Mouse (Mus musculus): ENCODE data around the gene Cacfd1. TPM values are rescaled to one million over a fixed set of nuclear protein-coding genes. Genes with fewer than 3 reads are reported as not detected.

The Cacfd1 gene
- polyA plus RNA-seq, 1 experiment = 63.7 TPM

DNA sequence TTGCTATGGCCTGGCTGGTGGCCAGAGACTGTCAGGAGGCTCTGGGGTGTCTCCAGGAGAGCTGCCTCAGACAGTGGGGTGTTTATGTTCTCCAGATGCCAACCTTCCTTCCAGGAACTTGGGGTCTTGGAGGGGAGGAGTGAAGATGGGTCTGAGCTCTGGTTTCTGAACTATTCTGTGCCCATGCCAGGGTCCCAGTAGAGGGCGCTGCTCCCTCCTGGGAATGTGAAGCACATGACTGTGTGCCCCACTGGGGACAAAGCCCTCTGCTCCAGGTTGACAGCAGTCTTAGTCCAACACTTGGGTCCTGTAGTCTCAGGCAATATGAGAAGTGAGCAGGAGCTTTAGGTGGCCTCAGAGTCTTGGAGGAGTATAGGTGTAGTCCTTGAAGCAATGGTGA is 29.6 kb downstream of the Cacfd1 start:
- TF ChIP-seq POLR2A (IDR thresholded peaks at IDR 0.05; ENCODE audit: extremely low read depth, insufficient read depth, low read length) (no peak), CTCF (IDR thresholded peaks at IDR 0.05; ENCODE audit: extremely low read depth, insufficient read depth, low read length) (peak; percentile 36; the same call in 1 of the 2 replicates)
- Histone ChIP-seq H3K4me1 (ENCODE audit: control insufficient read depth, insufficient read depth, low read length) (no peaks in the 10 kb centered on the region), H3K27ac (ENCODE audit: insufficient read depth, low read length) (no peak overlapping the region), H3K4me3 (ENCODE audit: insufficient read depth, low read length) (no peak overlapping the region)

DNA sequence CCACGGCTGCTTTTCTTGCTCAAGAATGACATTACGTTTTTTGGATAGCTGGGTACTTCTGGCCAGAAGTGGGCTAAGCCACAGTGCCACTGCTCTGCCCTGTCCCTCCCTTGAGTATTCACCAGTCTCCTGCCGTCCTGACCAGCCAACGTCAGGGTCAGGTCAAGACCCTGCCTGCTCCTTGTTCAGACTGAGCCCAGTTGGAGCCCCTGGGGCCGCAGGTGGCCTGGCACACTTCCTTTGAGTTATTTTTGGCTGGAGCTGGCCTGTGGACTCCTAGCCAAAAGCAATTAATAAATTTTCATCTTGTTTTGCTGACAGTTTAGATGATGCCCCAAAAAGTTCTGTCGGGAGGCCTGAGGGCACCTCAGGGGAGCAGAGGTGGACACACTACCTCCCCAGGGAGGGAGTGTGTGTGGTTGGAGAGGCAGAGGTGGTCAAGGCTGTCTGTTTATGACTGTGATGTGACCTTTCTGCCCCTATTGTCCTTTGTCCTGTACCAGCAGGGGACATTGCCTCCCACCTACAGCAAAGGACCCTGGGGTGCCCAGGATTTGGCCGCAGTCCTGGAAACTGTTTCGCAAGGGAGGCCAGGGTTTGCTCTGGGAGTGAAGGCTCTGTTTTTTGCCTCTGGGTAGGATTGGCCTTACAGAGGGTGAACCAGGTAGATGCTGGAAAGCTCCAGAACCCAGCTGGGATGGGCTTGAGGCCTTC is 32.6 kb downstream of the Cacfd1 start:
- H3K27ac ChIP-seq (ENCODE audit: insufficient read depth, low read length) = no peak overlapping the region
- H3K4me3 ChIP-seq (ENCODE audit: insufficient read depth, low read length) = no peak overlapping the region
- TF ChIP-seq POLR2A (IDR thresholded peaks at IDR 0.05; ENCODE audit: extremely low read depth, insufficient read depth, low read length) = no peak
- no peak for TF ChIP-seq CTCF (IDR thresholded peaks at IDR 0.05; ENCODE audit: extremely low read depth, insufficient read depth, low read length)
- no peaks in the 10 kb centered on the region for H3K4me1 ChIP-seq (ENCODE audit: control insufficient read depth, insufficient read depth, low read length)

DNA sequence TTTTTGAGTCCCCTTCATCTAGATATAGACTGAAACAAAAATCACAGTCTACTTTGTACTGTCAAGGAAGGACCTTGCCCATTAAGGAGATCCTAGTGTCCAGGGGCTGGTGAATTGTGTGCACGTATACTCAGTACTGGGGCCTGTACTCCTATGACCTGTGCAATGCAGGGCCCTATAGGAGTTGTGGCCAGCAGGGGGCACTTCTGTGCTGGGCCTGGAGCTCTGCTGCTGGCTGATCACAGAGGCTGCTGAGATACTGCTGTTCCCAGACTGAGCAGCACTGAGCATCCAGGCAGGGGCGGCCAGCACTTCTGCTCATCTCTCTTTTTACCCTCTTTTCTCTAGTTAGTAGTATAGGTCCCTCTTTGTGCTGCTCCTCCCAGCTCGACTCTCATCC is 33.7 kb downstream of the Cacfd1 start:
- no peak overlapping the region for H3K4me3 ChIP-seq (ENCODE audit: insufficient read depth, low read length)
- H3K27ac ChIP-seq (ENCODE audit: insufficient read depth, low read length) = no peak overlapping the region
- H3K4me1 ChIP-seq (ENCODE audit: control insufficient read depth, insufficient read depth, low read length) = no peaks in the 10 kb centered on the region
- TF ChIP-seq CTCF (IDR thresholded peaks at IDR 0.05; ENCODE audit: extremely low read depth, insufficient read depth, low read length) = peak; percentile 83
- no peak for TF ChIP-seq POLR2A (IDR thresholded peaks at IDR 0.05; ENCODE audit: extremely low read depth, insufficient read depth, low read length)

DNA sequence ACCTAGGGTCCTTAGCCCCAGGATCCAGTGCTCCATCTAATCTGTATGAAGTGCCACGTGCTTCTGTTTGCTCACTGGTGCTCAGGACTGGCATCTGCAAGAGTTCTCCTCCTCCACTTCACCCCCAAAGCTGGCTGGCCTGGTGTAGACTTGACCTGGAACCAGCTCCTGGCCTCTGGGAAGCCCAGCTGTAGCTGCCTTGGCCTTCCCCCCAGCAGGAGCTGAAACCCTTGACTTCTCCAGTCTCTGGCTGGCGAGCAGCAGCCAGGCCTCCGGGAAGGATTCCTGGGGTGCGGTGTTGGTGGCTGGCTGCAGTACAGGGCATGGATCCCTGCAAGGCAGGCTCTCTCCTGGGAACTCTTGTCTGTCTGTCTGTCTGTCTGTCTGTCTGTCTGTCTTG is 34.4 kb downstream of the Cacfd1 start:
- no peak for TF ChIP-seq CTCF (IDR thresholded peaks at IDR 0.05; ENCODE audit: extremely low read depth, insufficient read depth, low read length)
- no peak for TF ChIP-seq POLR2A (IDR thresholded peaks at IDR 0.05; ENCODE audit: extremely low read depth, insufficient read depth, low read length)
- Histone ChIP-seq H3K4me3 (ENCODE audit: insufficient read depth, low read length) (no peak overlapping the region), H3K27ac (ENCODE audit: insufficient read depth, low read length) (no peak overlapping the region), H3K4me1 (ENCODE audit: control insufficient read depth, insufficient read depth, low read length) (no peaks in the 10 kb centered on the region)

DNA sequence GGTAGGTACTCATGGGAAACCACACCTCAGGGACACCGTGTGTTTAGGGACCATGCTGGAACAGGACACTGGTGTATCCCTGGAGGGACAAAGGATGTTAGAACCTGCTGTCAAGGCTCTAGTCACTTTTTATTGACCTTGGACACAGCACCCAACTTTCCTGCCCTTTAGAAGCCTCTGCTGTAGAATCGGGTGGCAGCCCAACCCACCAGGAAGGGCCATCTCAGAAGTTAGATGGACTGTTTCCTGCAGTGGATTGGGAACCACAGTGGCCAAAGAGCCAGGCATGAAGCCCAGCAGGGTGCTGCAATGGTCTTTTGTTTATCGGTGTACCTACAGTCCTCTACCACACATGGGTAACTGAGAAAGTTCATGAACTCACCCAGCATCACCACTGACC is 34.9 kb downstream of the Cacfd1 start:
- H3K4me3 ChIP-seq (ENCODE audit: insufficient read depth, low read length) = no peak overlapping the region
- H3K27ac ChIP-seq (ENCODE audit: insufficient read depth, low read length) = no peak overlapping the region
- no peaks in the 10 kb centered on the region for H3K4me1 ChIP-seq (ENCODE audit: control insufficient read depth, insufficient read depth, low read length)
- TF ChIP-seq CTCF (IDR thresholded peaks at IDR 0.05; ENCODE audit: extremely low read depth, insufficient read depth, low read length) = no peak
- no peak for TF ChIP-seq POLR2A (IDR thresholded peaks at IDR 0.05; ENCODE audit: extremely low read depth, insufficient read depth, low read length)

DNA sequence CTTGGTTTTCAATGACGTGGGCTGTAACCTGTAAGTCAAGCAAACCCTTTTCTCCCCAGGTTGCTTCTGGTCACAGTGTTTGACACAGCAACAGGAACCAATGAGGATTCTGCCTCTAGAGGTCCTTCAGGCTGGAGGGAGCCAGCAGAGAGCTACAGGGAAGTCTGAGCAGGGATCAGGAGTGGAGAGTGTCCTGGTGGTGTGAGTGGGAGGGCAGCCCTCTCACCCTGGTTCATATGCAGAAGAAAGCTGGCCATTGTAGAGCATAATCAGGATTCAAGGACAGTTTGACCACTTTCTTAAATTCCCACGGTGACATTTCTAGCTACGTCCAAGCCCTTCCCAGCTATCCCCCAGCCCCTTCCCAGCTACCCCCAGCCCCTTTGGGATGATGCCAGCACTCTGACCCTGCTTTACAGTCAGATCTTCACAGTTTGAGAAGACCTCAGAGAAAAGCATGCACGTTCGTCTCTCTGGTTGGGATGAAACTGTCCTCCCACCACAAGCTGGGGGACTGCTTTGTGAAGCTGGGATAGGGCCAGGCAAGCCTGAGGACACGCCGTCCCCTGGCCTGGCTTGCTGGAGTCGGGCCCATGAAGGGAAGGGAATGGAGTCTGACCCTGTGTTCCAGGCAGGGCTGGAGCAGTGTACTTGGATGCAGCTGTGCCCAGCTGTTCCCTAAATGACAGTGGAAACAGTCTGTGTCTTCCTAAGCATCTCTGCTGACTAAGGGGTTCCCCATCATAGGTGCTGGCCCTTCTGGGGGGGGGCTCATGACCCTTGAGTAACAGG is 36.4 kb downstream of the Cacfd1 start:
- no peak for TF ChIP-seq POLR2A (IDR thresholded peaks at IDR 0.05; ENCODE audit: extremely low read depth, insufficient read depth, low read length)
- no peak for TF ChIP-seq CTCF (IDR thresholded peaks at IDR 0.05; ENCODE audit: extremely low read depth, insufficient read depth, low read length)
- Histone ChIP-seq H3K4me1 (ENCODE audit: control insufficient read depth, insufficient read depth, low read length) (no peaks in the 10 kb centered on the region), H3K4me3 (ENCODE audit: insufficient read depth, low read length) (no peak overlapping the region), H3K27ac (ENCODE audit: insufficient read depth, low read length) (no peak overlapping the region)

DNA sequence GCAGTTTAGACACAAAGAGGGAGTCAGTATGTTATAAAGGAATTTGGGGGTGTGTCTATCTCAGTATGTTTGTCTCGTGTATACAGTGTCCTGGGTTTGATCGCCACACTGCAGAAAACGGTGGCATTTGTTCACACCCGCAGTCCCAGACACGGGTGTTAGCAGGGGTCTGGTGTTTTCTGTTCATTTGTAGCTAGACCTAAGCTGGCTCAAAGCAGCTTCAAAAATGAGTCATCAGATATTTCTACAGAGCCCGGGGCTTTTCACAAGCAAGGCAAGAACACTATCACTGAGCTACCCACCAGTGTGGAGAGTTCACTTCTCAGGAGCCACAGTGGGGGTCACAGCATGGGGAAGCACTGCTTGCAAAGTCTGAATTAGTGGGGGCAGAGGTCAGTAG is 39.7 kb downstream of the Cacfd1 start:
- Histone ChIP-seq H3K4me3 (ENCODE audit: insufficient read depth, low read length) (no peak overlapping the region), H3K4me1 (ENCODE audit: control insufficient read depth, insufficient read depth, low read length) (no peaks in the 10 kb centered on the region), H3K27ac (ENCODE audit: insufficient read depth, low read length) (no peak overlapping the region)
- TF ChIP-seq CTCF (IDR thresholded peaks at IDR 0.05; ENCODE audit: extremely low read depth, insufficient read depth, low read length) (no peak), POLR2A (IDR thresholded peaks at IDR 0.05; ENCODE audit: extremely low read depth, insufficient read depth, low read length) (no peak)

DNA sequence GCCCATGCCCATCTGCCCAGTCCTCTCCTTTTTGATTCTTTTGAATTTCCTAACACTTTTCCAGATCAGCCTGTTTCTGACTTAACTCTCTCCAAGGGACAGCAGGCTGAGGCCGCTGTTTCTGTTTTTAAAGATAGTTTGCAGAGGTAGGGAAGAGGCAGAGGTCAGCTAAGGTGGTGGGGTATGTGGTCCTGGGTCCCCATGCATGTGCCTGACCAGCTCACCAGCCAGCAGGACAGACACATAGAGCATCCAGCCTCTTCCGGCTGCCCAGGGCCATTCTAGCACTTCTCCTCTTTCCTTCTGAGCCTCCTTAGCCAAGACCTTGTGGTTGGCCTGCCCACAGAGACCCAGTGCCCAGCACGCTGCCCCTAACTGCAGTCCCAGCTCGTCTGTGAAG is 48.5 kb downstream of the Cacfd1 start:
- Histone ChIP-seq H3K4me3 (ENCODE audit: insufficient read depth, low read length) (no peak overlapping the region), H3K27ac (ENCODE audit: insufficient read depth, low read length) (no peak overlapping the region), H3K4me1 (ENCODE audit: control insufficient read depth, insufficient read depth, low read length) (no peaks in the 10 kb centered on the region)
- TF ChIP-seq POLR2A (IDR thresholded peaks at IDR 0.05; ENCODE audit: extremely low read depth, insufficient read depth, low read length) (no peak), CTCF (IDR thresholded peaks at IDR 0.05; ENCODE audit: extremely low read depth, insufficient read depth, low read length) (no peak)

DNA sequence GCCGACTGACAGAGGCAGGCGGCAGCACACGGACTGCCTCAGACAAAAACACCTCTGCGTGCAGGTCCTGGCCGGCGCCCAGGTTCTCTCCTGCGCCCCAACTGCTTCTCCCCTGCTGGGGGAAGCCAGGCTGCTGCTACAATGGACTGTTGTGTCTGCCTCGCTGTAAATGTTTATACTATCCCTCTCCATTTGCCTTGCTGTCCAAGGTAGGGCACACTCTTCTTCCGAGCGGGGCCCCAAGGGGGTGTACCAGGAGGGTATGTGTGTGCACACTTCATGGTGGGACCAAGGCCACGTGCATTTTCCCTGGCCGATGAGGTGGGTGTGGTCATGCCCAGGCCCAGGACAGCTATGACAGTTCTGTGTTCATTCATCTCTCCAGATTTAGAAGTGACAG is 49.0 kb downstream of the Cacfd1 start:
- Histone ChIP-seq H3K27ac (ENCODE audit: insufficient read depth, low read length) (no peak overlapping the region), H3K4me3 (ENCODE audit: insufficient read depth, low read length) (no peak overlapping the region), H3K4me1 (ENCODE audit: control insufficient read depth, insufficient read depth, low read length) (no peaks in the 10 kb centered on the region)
- TF ChIP-seq CTCF (IDR thresholded peaks at IDR 0.05; ENCODE audit: extremely low read depth, insufficient read depth, low read length) = no peak
- TF ChIP-seq POLR2A (IDR thresholded peaks at IDR 0.05; ENCODE audit: extremely low read depth, insufficient read depth, low read length) = no peak

DNA sequence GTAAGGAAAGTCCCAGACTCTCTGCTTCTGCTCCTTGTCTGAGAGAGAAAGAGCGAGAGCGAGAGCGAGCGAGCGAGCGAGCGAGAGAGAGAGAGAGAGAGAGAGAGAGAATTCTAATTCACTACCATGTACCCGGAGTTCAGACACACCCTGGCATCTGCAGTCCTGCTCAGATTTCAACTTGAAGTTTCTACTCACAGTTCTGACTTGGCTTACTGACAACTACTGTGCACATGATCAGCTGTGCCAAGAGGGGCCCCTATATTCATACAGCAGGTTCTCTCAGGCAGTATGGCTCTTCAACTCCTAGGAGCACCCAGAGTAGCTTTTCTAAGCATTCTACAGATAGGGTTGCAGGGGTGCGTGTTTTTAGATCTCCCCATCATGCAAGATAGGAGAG is 49.5 kb downstream of the Cacfd1 start:
- TF ChIP-seq CTCF (IDR thresholded peaks at IDR 0.05; ENCODE audit: extremely low read depth, insufficient read depth, low read length) (no peak), POLR2A (IDR thresholded peaks at IDR 0.05; ENCODE audit: extremely low read depth, insufficient read depth, low read length) (no peak)
- no peak overlapping the region for H3K4me3 ChIP-seq (ENCODE audit: insufficient read depth, low read length)
- no peak overlapping the region for H3K27ac ChIP-seq (ENCODE audit: insufficient read depth, low read length)
- no peaks in the 10 kb centered on the region for H3K4me1 ChIP-seq (ENCODE audit: control insufficient read depth, insufficient read depth, low read length)
